Mouse (Mus musculus): ENCODE data around the gene Smyd1. TPM values are rescaled to one million over a fixed set of nuclear protein-coding genes. Genes with fewer than 3 reads are reported as not detected.

Smyd1 gene
- polyA plus RNA-seq, 1 experiment from 2014 or later = 1.6 TPM

DNA sequence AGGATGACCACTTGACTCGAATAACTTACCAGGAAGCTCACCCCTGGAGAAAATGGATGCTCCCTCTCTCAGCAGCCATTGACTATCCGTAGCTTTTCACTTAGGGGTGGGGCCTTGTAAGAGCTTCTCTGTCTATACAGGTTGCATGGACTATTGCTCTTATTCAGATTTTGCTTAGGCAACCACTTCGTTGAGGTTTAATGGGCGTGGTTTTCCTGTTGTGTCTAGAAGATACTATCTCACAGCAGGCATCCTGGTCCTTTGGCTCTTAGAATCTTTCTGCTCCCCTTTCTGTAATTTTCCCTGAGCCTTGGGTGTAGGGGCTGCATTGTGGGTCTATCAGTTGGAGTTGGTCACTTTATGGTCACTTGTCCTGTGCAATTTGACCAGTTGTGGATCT lies 100.5 kb downstream of the Smyd1 start:
- no peaks in the 10 kb centered on the region for H3K9me3 ChIP-seq (replicated peaks; ENCODE audit: control insufficient read depth, low read length)
- H3K4me1 ChIP-seq (ENCODE audit: control insufficient read depth, insufficient read depth, low read length) = no peaks in the 10 kb centered on the region
- no peak overlapping the region for H3K27ac ChIP-seq (replicated peaks; ENCODE audit: low read depth, low read length)
- H3K9ac ChIP-seq (replicated peaks; ENCODE audit: low read length) = no peak overlapping the region
- H3K36me3 ChIP-seq (replicated peaks; ENCODE audit: control insufficient read depth, insufficient read depth, low read depth, low read length) = no peaks in the 10 kb centered on the region
- H3K4me3 ChIP-seq (ENCODE audit: low read depth, low read length) = no peak overlapping the region
- no peak overlapping the region for H3K4me2 ChIP-seq (ENCODE audit: low read depth, low read length)
- ATAC-seq (replicated peaks; ENCODE audit: insufficient number of reproducible peaks, low FRiP score, low TSS enrichment, low read depth) (no peak), DNase-seq (ENCODE audit: low spot score) (no peak)
- H3K27me3 ChIP-seq (ENCODE audit: control insufficient read depth, insufficient read depth, low read length) = no peaks in the 10 kb centered on the region
- 92% methylated on average over 4 of the region's 4 CpGs for WGBS

DNA sequence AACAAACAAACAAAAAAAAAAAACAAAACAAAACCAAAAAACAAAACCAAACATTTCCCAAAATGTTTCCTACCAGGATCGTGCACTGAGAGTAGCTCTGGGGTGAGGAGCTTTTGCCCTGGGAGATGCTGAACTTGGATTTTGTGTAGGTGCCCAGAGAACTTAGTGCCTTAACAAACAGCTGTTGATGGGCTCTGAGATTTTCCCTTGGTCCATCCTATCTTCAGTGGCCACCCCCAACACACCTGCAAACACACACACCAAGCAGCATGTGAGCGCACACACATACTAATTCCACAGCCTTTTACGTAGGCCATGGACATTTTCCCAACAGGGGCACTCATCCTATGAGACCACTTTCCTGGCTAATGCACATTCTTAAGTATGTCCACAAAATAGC lies 109.6 kb downstream of the Smyd1 start:
- Histone ChIP-seq H3K27me3 (ENCODE audit: control insufficient read depth, insufficient read depth, low read length) (no peaks in the 10 kb centered on the region), H3K4me3 (ENCODE audit: low read depth, low read length) (no peak overlapping the region), H3K4me2 (ENCODE audit: low read depth, low read length) (no peak overlapping the region), H3K9me3 (replicated peaks; ENCODE audit: control insufficient read depth, low read length) (no peaks in the 10 kb centered on the region), H3K4me1 (ENCODE audit: control insufficient read depth, insufficient read depth, low read length) (no peaks in the 10 kb centered on the region), H3K9ac (replicated peaks; ENCODE audit: low read length) (no peak overlapping the region), H3K27ac (replicated peaks; ENCODE audit: low read depth, low read length) (no peak overlapping the region), H3K36me3 (replicated peaks; ENCODE audit: control insufficient read depth, insufficient read depth, low read depth, low read length) (no peaks in the 10 kb centered on the region)
- ATAC-seq (replicated peaks; ENCODE audit: insufficient number of reproducible peaks, low FRiP score, low TSS enrichment, low read depth) = no peak
- 96% methylated on average over 3 of the region's 3 CpGs for WGBS
- no peak for DNase-seq (ENCODE audit: low spot score)

DNA sequence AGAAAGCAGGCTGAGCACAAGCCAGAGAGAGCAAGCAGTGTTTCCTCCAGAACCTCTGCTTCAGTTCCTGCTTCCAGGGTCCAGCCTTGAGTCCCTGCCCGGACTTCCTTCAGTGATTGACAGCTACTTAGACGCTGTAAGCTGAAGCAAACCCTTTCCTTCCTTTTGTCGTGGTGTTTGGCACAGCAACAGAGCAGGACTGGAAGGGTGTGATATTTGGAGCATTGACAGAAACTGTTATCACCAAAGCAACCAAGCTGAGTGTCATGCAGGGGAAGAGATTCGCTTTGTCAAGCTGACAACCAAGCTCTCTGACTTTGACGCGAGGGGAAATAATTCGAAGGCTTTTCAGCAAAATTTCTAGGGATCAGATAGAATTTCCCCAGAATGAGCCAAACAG lies 110.1 kb downstream of the Smyd1 start:
- no peaks in the 10 kb centered on the region for H3K27me3 ChIP-seq (ENCODE audit: control insufficient read depth, insufficient read depth, low read length)
- no peak overlapping the region for H3K9ac ChIP-seq (replicated peaks; ENCODE audit: low read length)
- no peak overlapping the region for H3K4me2 ChIP-seq (ENCODE audit: low read depth, low read length)
- DNase-seq (ENCODE audit: low spot score) = no peak
- H3K9me3 ChIP-seq (replicated peaks; ENCODE audit: control insufficient read depth, low read length) = no peaks in the 10 kb centered on the region
- H3K27ac ChIP-seq (replicated peaks; ENCODE audit: low read depth, low read length) = no peak overlapping the region
- H3K36me3 ChIP-seq (replicated peaks; ENCODE audit: control insufficient read depth, insufficient read depth, low read depth, low read length) = no peaks in the 10 kb centered on the region
- WGBS = 70% methylated on average over 7 of the region's 7 CpGs
- no peak for ATAC-seq (replicated peaks; ENCODE audit: insufficient number of reproducible peaks, low FRiP score, low TSS enrichment, low read depth)
- H3K4me3 ChIP-seq (ENCODE audit: low read depth, low read length) = no peak overlapping the region
- no peaks in the 10 kb centered on the region for H3K4me1 ChIP-seq (ENCODE audit: control insufficient read depth, insufficient read depth, low read length)

DNA sequence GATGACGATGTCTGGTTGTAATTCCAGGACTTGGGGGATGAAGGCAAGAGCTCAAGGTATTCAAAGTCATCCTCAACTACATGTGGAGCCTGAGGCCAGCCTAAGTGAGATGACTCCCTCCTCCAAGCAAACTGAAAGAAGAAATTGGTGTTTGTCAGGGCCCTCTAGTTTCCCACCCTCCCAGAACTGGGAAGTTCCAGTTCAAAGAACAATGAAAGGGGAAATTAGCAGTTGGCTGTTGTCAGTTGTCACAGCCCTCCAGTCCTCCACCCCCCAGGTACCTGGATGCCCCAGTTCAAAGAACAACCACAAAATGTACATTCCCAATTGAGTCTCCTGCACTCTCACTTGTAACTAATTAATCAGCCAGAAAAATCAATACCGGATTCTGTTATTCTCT lies 113.3 kb downstream of the Smyd1 start:
- DNase-seq (ENCODE audit: low spot score) (no peak), ATAC-seq (replicated peaks; ENCODE audit: insufficient number of reproducible peaks, low FRiP score, low TSS enrichment, low read depth) (no peak)
- WGBS = 83% methylated on average over 2 of the region's 2 CpGs
- H3K4me3 ChIP-seq (ENCODE audit: low read depth, low read length) = no peak overlapping the region
- no peaks in the 10 kb centered on the region for H3K4me1 ChIP-seq (ENCODE audit: control insufficient read depth, insufficient read depth, low read length)
- no peak overlapping the region for H3K4me2 ChIP-seq (ENCODE audit: low read depth, low read length)
- no peak overlapping the region for H3K9ac ChIP-seq (replicated peaks; ENCODE audit: low read length)
- H3K9me3 ChIP-seq (replicated peaks; ENCODE audit: control insufficient read depth, low read length) = no peaks in the 10 kb centered on the region
- H3K27ac ChIP-seq (replicated peaks; ENCODE audit: low read depth, low read length) = no peak overlapping the region
- H3K36me3 ChIP-seq (replicated peaks; ENCODE audit: control insufficient read depth, insufficient read depth, low read depth, low read length) = no peaks in the 10 kb centered on the region
- no peaks in the 10 kb centered on the region for H3K27me3 ChIP-seq (ENCODE audit: control insufficient read depth, insufficient read depth, low read length)

DNA sequence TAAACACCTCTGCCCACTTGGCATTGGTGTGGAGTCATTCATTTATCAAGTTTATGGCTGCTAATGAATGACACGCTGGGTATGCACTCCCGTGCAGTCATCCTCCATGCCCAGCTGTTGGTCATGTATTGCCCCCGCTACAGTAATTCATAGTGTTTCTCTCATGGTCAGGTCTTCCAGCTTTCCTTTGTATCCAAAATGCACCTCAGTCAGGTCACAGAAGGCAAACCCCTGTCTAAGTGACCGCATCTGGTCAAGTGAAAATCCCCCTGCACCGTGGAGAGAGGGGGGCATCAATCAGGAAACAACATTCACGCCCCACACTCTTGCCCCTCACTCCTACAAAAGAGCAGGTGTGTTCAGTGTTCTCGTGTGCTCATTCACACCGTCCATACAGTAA lies 117.9 kb downstream of the Smyd1 start:
- no peak overlapping the region for H3K9ac ChIP-seq (replicated peaks; ENCODE audit: low read length)
- WGBS = 91% methylated on average over 8 of the region's 8 CpGs
- DNase-seq (ENCODE audit: low spot score) (no peak), ATAC-seq (replicated peaks; ENCODE audit: insufficient number of reproducible peaks, low FRiP score, low TSS enrichment, low read depth) (no peak)
- no peaks in the 10 kb centered on the region for H3K27me3 ChIP-seq (ENCODE audit: control insufficient read depth, insufficient read depth, low read length)
- no peaks in the 10 kb centered on the region for H3K4me1 ChIP-seq (ENCODE audit: control insufficient read depth, insufficient read depth, low read length)
- no peak overlapping the region for H3K27ac ChIP-seq (replicated peaks; ENCODE audit: low read depth, low read length)
- H3K4me3 ChIP-seq (ENCODE audit: low read depth, low read length) = no peak overlapping the region
- no peaks in the 10 kb centered on the region for H3K9me3 ChIP-seq (replicated peaks; ENCODE audit: control insufficient read depth, low read length)
- H3K36me3 ChIP-seq (replicated peaks; ENCODE audit: control insufficient read depth, insufficient read depth, low read depth, low read length) = no peaks in the 10 kb centered on the region
- no peak overlapping the region for H3K4me2 ChIP-seq (ENCODE audit: low read depth, low read length)

DNA sequence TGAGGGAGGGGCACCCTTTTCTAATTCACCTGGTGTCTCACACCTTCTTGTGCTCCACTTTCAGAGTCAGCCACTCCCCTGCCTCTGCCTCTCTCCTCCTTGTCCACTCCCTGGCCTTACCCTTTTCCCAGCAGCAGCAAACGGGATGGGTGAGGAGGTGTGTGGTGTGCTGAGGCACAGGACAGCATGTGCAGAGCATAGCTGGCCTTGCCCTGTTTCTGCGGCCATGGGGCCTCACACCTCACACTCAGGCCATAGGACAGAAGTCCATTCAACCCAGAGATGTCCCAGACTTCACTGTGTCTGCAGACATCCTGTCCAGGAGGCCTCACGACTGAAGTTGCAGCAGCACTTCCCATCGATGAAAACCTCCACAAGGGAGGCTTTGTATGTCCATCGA lies 118.4 kb downstream of the Smyd1 start:
- Histone ChIP-seq H3K9ac (replicated peaks; ENCODE audit: low read length) (no peak overlapping the region), H3K4me3 (ENCODE audit: low read depth, low read length) (no peak overlapping the region), H3K9me3 (replicated peaks; ENCODE audit: control insufficient read depth, low read length) (no peaks in the 10 kb centered on the region), H3K4me1 (ENCODE audit: control insufficient read depth, insufficient read depth, low read length) (no peaks in the 10 kb centered on the region), H3K36me3 (replicated peaks; ENCODE audit: control insufficient read depth, insufficient read depth, low read depth, low read length) (no peaks in the 10 kb centered on the region), H3K27ac (replicated peaks; ENCODE audit: low read depth, low read length) (no peak overlapping the region), H3K4me2 (ENCODE audit: low read depth, low read length) (no peak overlapping the region), H3K27me3 (ENCODE audit: control insufficient read depth, insufficient read depth, low read length) (no peaks in the 10 kb centered on the region)
- DNase-seq (ENCODE audit: low spot score) (no peak), ATAC-seq (replicated peaks; ENCODE audit: insufficient number of reproducible peaks, low FRiP score, low TSS enrichment, low read depth) (no peak)
- 78% methylated on average over 5 of the region's 5 CpGs for WGBS

DNA sequence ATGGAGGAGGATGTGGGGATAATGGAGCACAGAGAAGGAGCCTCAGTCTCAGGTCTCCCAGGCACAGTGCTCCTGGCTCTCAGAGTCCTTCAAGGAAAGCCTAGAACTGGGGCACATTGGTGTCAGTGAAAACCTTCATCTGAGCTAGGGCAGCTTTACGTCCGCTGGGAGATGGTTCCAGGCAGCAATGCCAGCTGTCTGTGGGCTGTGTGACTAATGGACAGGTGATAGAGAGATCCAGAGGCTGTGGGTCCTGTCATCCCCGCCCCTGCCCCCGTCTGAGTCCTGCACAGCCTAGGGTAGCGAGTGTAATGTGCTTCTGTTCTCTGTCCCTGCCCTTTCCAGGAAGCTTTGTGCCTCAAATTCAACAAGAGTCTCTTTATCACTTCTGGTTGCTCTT lies 120.1 kb downstream of the Smyd1 start:
- ATAC-seq (replicated peaks; ENCODE audit: insufficient number of reproducible peaks, low FRiP score, low TSS enrichment, low read depth) = no peak
- no peak overlapping the region for H3K27ac ChIP-seq (replicated peaks; ENCODE audit: low read depth, low read length)
- no peaks in the 10 kb centered on the region for H3K27me3 ChIP-seq (ENCODE audit: control insufficient read depth, insufficient read depth, low read length)
- no peaks in the 10 kb centered on the region for H3K36me3 ChIP-seq (replicated peaks; ENCODE audit: control insufficient read depth, insufficient read depth, low read depth, low read length)
- 58% methylated on average over 5 of the region's 5 CpGs for WGBS
- H3K9ac ChIP-seq (replicated peaks; ENCODE audit: low read length) = no peak overlapping the region
- H3K9me3 ChIP-seq (replicated peaks; ENCODE audit: control insufficient read depth, low read length) = no peaks in the 10 kb centered on the region
- H3K4me3 ChIP-seq (ENCODE audit: low read depth, low read length) = no peak overlapping the region
- no peak overlapping the region for H3K4me2 ChIP-seq (ENCODE audit: low read depth, low read length)
- no peak for DNase-seq (ENCODE audit: low spot score)
- H3K4me1 ChIP-seq (ENCODE audit: control insufficient read depth, insufficient read depth, low read length) = no peaks in the 10 kb centered on the region

DNA sequence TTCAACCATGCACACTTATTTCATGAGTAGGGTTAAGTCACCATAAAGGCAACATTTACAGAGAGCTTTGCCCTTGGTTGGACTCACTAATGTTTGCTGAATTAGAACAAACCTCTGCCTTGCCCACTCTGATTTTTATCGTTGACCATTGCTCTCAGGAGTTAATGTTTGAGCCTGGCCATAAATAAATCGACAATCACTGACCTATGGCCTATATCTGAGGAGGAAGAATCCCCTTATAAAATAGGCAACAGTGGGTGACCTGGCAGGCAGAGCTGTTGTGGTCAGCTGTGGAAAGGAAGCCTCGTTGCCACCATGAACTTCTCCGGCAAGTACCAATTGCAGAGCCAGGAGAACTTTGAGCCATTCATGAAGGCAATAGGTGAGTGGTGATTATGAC lies 122.4 kb downstream of the Smyd1 start, which contains the start of gene Fabp1:
TSS of gene Fabp1 (plus strand) at position 216 of the 400 bp plus-strand sequence.
- Histone ChIP-seq H3K27ac (replicated peaks; ENCODE audit: low read depth, low read length) (no peak within 1 kb of the TSS), H3K4me3 (ENCODE audit: low read depth, low read length) (no peak within 1 kb of the TSS), H3K36me3 (replicated peaks; ENCODE audit: control insufficient read depth, insufficient read depth, low read depth, low read length) (no peaks in the 10 kb centered on the region), H3K27me3 (ENCODE audit: control insufficient read depth, insufficient read depth, low read length) (no peaks in the 10 kb centered on the region), H3K4me2 (ENCODE audit: low read depth, low read length) (no peak within 1 kb of the TSS), H3K9ac (replicated peaks; ENCODE audit: low read length) (no peak within 1 kb of the TSS), H3K9me3 (replicated peaks; ENCODE audit: control insufficient read depth, low read length) (no peaks in the 10 kb centered on the region), H3K4me1 (ENCODE audit: control insufficient read depth, insufficient read depth, low read length) (no peaks in the 10 kb centered on the region)
- WGBS = 91% methylated on average over 4 of the region's 4 CpGs
- ATAC-seq (replicated peaks; ENCODE audit: insufficient number of reproducible peaks, low FRiP score, low TSS enrichment, low read depth) (no peak), DNase-seq (ENCODE audit: low spot score) (no peak)

Data from embryonic facial prominence, embryonic 11.5 days (tissue).